Mouse (Mus musculus) yolk sac, embryonic 10.5 days (tissue): ENCODE results near the gene Ar.

ENCODE experiments used
- DNase-seq: peaks from one replicate; pipeline ENCODE4 v3.0.0-alpha.2; 2017; ENCODE audit warnings: low spot score

Ar gene

DNA sequence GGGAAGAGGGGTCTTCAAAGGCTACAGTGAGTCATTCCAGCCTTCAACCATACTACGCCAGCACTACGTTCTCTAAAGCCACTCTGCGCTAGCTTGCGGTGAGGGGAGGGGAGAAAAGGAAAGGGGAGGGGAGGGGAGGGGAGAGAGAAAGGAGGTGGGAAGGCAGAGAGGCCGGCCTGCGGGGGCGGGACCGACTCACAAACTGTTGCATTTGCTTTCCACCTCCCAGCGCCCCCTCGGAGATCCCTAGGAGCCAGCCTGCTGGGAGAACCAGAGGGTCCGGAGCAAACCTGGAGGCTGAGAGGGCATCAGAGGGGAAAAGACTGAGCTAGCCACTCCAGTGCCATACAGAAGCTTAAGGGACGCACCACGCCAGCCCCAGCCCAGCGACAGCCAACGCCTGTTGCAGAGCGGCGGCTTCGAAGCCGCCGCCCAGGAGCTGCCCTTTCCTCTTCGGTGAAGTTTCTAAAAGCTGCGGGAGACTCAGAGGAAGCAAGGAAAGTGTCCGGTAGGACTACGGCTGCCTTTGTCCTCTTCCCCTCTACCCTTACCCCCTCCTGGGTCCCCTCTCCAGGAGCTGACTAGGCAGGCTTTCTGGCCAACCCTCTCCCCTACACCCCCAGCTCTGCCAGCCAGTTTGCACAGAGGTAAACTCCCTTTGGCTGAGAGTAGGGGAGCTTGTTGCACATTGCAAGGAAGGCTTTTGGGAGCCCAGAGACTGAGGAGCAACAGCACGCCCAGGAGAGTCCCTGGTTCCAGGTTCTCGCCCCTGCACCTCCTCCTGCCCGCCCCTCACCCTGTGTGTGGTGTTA lies at the start of gene Ar:
Ar (plus strand) TSS at position 239 of the 812 bp plus-strand sequence.
- peak; percentile 19 for DNase-seq

DNA sequence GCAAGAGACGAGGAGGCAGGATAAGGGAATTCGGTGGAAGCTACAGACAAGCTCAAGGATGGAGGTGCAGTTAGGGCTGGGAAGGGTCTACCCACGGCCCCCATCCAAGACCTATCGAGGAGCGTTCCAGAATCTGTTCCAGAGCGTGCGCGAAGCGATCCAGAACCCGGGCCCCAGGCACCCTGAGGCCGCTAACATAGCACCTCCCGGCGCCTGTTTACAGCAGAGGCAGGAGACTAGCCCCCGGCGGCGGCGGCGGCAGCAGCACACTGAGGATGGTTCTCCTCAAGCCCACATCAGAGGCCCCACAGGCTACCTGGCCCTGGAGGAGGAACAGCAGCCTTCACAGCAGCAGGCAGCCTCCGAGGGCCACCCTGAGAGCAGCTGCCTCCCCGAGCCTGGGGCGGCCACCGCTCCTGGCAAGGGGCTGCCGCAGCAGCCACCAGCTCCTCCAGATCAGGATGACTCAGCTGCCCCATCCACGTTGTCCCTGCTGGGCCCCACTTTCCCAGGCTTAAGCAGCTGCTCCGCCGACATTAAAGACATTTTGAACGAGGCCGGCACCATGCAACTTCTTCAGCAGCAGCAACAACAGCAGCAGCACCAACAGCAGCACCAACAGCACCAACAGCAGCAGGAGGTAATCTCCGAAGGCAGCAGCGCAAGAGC lies 1.3 kb downstream of the Ar start:
- DNase-seq, result no peak

DNA sequence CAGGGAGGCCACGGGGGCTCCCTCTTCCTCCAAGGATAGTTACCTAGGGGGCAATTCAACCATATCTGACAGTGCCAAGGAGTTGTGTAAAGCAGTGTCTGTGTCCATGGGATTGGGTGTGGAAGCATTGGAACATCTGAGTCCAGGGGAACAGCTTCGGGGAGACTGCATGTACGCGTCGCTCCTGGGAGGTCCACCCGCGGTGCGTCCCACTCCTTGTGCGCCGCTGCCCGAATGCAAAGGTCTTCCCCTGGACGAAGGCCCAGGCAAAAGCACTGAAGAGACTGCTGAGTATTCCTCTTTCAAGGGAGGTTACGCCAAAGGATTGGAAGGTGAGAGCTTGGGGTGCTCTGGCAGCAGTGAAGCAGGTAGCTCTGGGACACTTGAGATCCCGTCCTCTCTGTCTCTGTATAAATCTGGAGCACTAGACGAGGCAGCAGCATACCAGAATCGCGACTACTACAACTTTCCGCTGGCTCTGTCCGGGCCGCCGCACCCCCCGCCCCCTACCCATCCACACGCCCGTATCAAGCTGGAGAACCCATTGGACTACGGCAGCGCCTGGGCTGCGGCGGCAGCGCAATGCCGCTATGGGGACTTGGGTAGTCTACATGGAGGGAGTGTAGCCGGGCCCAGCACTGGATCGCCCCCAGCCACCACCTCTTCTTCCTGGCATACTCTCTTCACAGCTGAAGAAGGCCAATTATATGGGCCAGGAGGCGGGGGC lies 2.0 kb downstream of the Ar start:
- no peak for DNase-seq

GRCm38 (mm10) chrX:98189759-98190158 lies 41.2 kb downstream of the Ar start:
- DNase-seq, result no peak

DNA sequence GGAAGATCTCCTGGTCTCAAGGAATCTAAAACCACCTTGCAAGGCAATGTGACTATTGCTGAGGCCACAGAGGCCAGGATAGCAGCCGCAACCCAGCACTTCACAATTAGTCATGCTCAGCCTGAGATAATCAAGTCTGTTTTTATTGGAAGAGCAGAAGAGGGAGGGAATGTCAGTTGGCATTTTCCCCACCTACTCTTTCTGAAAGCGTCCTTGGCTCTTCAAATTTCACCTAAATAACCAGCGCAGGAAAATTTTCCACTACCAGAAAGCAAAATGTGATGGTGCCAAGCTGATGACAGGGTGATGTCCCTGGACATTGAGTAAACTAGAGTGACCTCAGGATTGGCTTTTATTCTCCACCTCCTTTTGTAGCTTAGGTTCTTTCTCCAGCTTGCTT lies 57.2 kb downstream of the Ar start:
- DNase-seq, result no peak

DNA sequence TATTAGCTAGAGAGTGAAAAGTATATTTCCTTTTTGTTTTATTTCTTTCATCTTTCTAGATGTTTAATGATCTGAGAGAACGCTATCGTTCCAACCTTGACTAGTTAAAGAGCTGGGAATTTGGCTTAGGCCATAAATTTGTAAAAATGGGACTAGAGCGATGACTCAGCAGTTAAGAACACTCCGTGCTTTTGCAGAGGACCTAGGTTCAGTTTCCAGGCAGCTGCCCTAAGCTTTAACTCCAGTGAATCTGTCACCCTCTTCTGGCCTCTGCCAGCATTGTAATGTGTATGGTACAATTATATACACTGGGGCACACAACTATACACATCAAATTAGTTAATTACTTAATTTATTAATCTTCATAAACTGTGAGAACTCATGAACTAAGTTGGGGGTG lies 58.6 kb downstream of the Ar start:
- DNase-seq, result no peak

DNA sequence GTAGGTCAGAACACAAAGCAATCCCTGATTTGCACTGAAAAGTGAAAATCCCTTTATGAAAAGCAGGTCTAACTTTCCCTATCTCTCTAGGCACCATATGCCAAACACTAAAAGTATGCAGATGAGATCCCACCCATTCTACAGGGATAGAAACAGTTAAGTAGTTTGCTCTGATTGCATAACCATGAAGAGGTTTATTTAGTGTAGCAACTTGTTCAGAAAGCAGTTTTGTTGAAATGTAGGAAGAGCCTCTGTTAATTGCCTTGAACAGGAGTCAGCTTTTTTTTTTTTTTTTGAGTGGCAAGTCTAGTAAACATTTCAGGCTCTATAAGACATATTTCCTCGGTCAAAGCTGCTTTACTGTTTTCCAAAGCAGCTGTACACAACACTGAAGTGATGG lies 67.5 kb downstream of the Ar start:
- DNase-seq, result no peak

- DNase-seq, result no peak
These were observed 90.4 kb downstream of the Ar start for GRCm38 (mm10) chrX:98239011-98239410.

DNA sequence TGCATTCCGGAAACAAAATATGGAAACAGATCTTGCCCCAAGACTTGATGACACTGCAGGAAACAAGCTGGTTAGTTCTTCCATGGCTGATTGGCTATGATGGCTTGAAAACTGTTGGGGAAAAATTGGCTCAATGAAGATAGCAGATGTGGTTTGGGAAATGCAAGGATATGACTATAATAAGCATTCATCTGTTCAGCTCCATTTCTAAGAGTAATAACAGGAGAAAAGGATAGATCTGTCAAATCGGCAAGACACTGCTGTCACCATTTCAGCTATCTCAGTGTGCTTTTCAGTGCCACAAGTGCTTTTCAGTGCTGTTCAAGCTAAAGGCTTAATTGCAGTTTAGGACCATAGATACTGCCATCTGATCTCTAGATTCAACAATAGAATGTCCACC lies 96.5 kb downstream of the Ar start:
- no peak for DNase-seq

- no peak for DNase-seq
These were observed 99.8 kb downstream of the Ar start for GRCm38 (mm10) chrX:98248363-98248762.

DNA sequence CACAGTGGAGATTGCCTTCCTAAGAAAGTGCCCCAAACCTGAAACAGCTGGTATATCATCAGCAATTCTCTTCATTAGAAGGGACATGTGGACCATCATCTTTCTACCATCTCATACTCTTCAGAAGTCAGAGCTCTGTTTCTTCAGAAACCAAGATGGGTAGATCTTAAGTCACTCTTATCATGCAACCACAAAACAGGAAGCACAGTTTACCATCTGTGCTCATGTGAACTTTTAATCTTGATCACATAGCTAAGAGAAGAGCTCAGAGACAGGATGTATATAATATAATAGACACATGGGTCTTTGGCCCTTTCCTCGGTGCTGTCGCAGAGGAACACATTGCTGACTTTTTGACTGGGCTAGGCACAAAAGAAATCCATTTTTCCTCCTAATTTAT lies 111.1 kb downstream of the Ar start:
- no peak for DNase-seq

DNA sequence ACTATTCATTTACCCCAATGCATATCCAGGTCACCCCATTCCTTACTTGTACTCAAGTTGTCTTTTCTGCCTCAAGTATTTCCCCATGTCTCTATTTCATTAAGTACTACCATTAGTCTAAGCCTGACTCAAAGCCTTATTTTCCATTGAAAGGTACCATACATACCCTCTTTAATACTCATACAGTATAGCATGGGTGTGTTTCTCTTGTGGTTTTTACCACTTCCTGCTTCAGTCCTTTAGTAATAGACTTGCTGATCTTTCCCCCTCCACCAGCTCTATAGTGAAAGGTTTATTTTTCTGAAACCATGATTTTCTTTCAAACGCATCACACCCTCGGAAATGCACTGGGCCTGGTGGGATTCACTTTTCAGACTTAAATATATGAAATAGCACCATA lies 117.2 kb downstream of the Ar start:
- no peak for DNase-seq

DNA sequence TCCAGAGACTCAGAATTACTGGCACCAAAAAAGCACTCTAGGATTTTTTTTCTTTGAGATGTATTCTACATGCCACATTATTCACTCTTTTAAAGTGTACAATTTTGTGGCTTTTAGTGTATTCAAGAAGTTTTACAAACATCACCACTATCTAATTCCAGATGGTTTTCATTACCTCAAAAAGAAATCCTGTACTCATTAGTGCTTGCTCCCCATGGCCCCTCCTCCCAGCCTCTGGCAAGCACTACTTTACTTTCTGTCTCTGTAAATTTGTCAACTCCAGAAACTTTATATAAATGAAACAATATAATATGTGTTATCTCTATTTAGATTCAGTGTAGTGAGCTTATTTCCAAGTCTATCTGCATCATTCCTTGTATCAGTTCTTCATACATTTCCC lies 122.8 kb downstream of the Ar start:
- DNase-seq, result no peak

DNA sequence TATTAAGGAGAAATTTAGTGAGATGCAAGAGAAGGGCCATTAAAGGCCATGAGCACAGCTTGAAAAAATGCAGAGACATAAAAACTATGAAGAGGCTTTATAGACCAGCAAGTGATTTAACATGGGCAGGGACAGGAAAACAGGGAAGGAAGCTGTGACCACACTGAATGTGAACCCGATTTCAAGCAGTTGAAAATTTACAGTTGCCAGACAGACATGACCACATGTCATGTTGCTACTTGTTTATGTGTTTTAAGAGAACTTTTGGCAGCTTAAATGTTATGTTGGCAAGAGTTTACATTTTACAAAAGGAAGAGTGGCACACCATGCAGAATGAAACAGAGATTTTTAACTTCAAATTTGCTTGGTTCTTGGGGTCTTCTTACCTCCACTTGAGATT lies 143.2 kb downstream of the Ar start:
- DNase-seq, result no peak

DNA sequence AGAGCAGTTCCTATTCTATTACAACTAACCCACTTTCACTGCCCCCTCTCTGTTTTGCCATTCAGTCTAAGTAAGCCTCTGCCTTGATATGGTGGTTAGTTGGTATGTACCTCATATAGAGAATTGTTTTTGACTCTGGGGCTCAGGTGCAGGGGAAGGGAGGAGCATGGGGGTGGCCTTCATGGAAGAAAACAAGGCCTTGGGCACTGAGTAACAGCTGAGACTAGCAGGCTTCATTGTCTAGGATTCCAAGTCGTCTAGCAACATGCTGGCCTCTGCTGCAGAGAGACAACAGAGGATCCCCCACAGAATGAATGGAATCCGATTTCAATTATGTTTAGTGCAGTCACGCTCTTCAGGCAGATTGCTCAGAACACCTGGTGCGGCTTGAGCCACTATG lies 152.1 kb downstream of the Ar start:
- DNase-seq, result no peak

DNA sequence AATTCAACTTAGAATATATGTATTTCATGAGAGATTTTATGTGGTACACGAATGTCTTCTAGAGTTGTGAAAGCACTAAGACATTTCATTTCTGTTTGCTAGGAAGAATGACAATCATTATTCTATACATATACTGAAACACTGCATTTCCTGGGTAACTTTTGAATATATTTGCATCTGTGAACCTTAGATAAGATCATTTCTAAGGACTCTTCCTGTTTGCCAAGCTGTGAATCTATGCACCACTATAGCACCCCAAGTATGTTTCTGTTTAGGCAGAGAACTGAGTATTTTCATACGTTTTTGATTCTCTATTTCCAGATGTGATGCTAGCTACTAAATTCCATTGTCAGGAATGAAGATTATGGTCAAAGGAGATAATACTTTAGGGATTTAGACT lies 153.4 kb downstream of the Ar start:
- DNase-seq, result no peak

- DNase-seq, result no peak
These were observed 167.4 kb downstream of the Ar start for GRCm38 (mm10) chrX:98315961-98316360.

- no peak for DNase-seq
These were observed 168.9 kb downstream of the Ar start for GRCm38 (mm10) chrX:98317483-98317882.

- DNase-seq, result no peak
These were observed 174.5 kb downstream of the Ar start for GRCm38 (mm10) chrX:98323105-98323504.

DNA sequence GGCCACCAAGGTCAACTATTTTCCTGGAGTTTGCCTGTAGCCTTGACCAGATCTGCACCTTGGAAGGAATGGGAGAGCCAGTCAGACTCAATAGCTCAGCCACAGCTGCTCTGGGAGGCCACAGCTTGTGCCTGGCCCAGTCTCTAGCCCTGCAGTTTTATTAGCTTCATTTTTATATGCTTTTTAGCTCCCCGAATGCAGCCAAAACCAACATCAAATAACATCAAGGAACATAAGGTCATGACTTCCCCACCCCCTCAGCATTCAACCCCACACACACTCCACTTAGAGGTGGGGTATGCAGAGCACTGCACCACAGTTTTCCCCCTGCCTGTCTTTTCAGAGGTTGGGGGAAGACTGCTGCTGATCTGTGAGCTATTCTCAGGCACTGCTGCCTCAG lies 198.9 kb downstream of the Ar start:
- DNase-seq, result no peak

DNA sequence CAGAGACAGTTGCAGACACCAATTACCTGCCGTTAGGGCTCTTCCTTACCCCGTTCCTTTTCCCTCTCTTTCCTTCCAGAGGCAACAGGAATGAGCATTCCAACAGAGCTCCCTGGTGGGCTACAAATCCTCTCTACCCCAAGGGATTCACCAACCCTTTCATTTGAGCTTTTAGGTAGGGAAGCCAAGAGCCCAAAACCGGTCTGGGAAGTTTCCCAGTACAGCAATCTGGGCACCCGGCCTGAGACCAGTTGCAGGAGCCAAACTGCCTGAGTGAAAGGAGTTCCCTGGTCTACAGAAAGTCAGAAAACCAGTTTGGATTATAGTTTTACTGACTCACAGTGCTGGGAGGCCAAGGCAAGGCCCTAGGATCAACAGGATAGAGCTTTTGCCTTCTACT lies 199.5 kb downstream of the Ar start:
- no peak for DNase-seq
